Mouse (Mus musculus) small intestine, adult 2 months (tissue): ENCODE data around the gene Rit1.

Experiments
- CTCF ChIP-seq: fragments of 200-500 bp; IDR thresholded peaks from 2 replicates; pipeline ENCODE4 v1.5.1; 2012; ENCODE audit warnings: low read depth, mild to moderate bottlenecking, control low read depth, inconsistent platforms, low read length, moderate library complexity, mixed read lengths; ENCODE audit not compliant: insufficient replicate concordance, insufficient read length; ENCODE audit errors: extremely low read depth
- POLR2A ChIP-seq: fragments of 200-500 bp; IDR thresholded peaks from 2 replicates; pipeline ENCODE4 v1.6.1; 2012; ENCODE audit warnings: low read depth, mild to moderate bottlenecking, control low read depth, inconsistent platforms, low read length, moderate library complexity

- no peak for TF ChIP-seq CTCF
- no peak for TF ChIP-seq POLR2A
These were observed 32.2 kb upstream of the Rit1 start for GRCm38 (mm10) chr3:88684236-88684979.
